Mouse (Mus musculus): ENCODE measurements around the gene Pdha2. TPM values are rescaled to one million over a fixed set of nuclear protein-coding genes. Genes with fewer than 3 reads are reported as not detected.

Gene Pdha2
- not detected for polyA plus RNA-seq (2017; shearing (Covaris generic))

DNA sequence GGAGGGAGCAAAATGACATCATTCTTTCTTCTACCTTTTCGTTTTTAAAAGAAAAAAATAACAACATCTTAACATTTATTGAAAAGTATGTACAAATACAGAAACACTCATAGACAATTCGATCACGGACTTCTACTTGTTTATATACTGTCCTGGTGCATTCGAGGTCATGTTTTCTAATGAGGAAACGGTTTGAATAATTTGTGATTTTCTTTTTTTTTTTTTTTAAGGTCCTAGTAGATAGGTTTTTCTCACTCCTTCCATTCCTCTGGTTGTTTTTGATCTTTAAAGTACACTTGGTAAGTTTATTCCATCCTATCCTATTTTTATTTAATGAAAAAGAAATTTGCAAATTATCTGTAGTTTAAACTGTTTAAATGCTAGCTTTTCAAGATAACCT is at the start of gene Pdha2:
Pdha2 (minus strand) TSS at position 101 of the 400 bp plus-strand sequence.

